Comparison of ENCODE assay signal across 8 mouse cellular contexts in genomic region chr5:96677498-96677897, GRCm38 (mm10).
DNase-seq lines count a peak whose midpoint lies in the region.

No protein-coding gene starts in this region.

- DNase-seq in heart, adult 18-20 months, result peak; percentile 18 to 51
- no peak for DNase-seq in heart, postnatal 25 days (ENCODE audit: low spot score)
- DNase-seq in ES-CJ7 (ENCODE audit: low read depth, low spot score), result peak; percentile 38
- DNase-seq in brain, adult 2 months (ENCODE audit: low read depth, low spot score), result peak; percentile 82
- peak; percentile 22 for DNase-seq in induced T-regulatory cell, adult 2 months (ENCODE audit: low read depth)
- peak; percentile 18 to 59 for DNase-seq in left cerebral cortex, adult 9 months (ENCODE audit: low spot score in 2 of 2)
- peak; percentile 49 for DNase-seq in testis, postnatal 10 days (ENCODE audit: low spot score)
- no peak for DNase-seq in thymus, postnatal 25 days

- intact Hi-C loops in heart, postnatal 25 days (cut with DNase I), result loop anchor here (1.0 to 2.0 kb wide), 2 partner anchors 345 to 410 kb away; no protein-coding TSS in a partner anchor

Comparison
In these comparisons a context has a peak if more than half of its experiments do, and no peak if none do; other contexts are left out.
1. DNase-seq: peak in heart, adult 18-20 months (2 of 2), ES-CJ7 (single experiment), brain, adult 2 months (single experiment), induced T-regulatory cell, adult 2 months (single experiment), left cerebral cortex, adult 9 months (2 of 2) and testis, postnatal 10 days (single experiment); none in heart, postnatal 25 days (single experiment) and thymus, postnatal 25 days (single experiment).